Comparison of ENCODE assay signal across 21 mouse cellular contexts in the genomic region with DNA sequence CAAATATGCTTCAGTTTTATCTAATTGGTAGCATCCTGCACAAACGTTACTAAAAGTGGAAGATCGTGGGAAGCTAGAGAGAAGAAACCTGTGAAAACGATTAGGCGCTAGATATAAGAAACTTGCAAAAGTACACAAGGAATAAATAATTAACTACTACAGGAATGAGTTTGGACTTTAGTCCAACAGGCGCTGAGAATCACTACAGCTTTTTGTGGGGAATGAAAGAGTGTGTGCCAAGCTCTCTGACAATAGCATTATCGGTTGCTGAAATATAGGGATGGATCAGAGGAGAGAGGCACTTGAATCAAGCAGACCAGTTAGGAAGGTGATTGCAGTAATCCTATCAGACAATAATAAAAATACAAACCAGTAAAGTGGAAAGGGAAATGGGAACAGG. TPM values are rescaled to one million over a fixed set of nuclear protein-coding genes. Genes with fewer than 3 reads are reported as not detected.
A peak's percentile ranks its signal among the peaks of the same experiment; 100 is the strongest.
DNase-seq lines count a peak whose midpoint lies in the region; ATAC-seq and TF ChIP-seq lines count a peak whose summit lies in the region.
"Had no signal": no experiment of that assay in that cellular context is flagged by ENCODE, and none has a peak within 500 bp of the region (broad histone marks: within the 10 kb centered on the region; RNA-seq: fewer than 3 reads in every experiment).

No protein-coding gene starts in this region.

- TF ChIP-seq CTCF in intestine, postnatal 0 days (IDR thresholded peaks at IDR 0.05; ENCODE audit: low read depth) = no peak

- H3K27me3 ChIP-seq in liver, embryonic 16.5 days (ENCODE audit: control insufficient read depth, insufficient read depth, low read depth, low read length) = no peaks in the 10 kb centered on the region
- H3K27me3 ChIP-seq in liver, embryonic 11.5 days (replicated peaks; ENCODE audit: control insufficient read depth, insufficient read depth, low read length) = no peaks in the 10 kb centered on the region
- H3K27me3 ChIP-seq in intestine, postnatal 0 days (replicated peaks; ENCODE audit: control insufficient read depth, insufficient read depth, low read length) = no peaks in the 10 kb centered on the region
- H3K27me3 ChIP-seq: embryonic facial prominence, embryonic 15.5 days had no signal

- no peak overlapping the region for H3K4me2 ChIP-seq in liver, embryonic 16.5 days (ENCODE audit: low read depth, low read length)
- no peak overlapping the region for H3K4me2 ChIP-seq in liver, embryonic 11.5 days
- peak overlapping the region; percentile 25 for H3K4me2 ChIP-seq in intestine, postnatal 0 days (replicated peaks; ENCODE audit: low read depth)
- H3K4me2 ChIP-seq: embryonic facial prominence, embryonic 12.5 days; embryonic facial prominence, embryonic 15.5 days; heart, embryonic 11.5 days; hindbrain, embryonic 12.5 days had no signal

- H3K36me3 ChIP-seq in liver, embryonic 16.5 days (ENCODE audit: control insufficient read depth, insufficient read depth) = no peaks in the 10 kb centered on the region
- no peaks in the 10 kb centered on the region for H3K36me3 ChIP-seq in liver, embryonic 11.5 days (ENCODE audit: control insufficient read depth, insufficient read depth, low read length)
- 0 out of 2 replicates have a peak, but pooled peaks cover 7% of the 10 kb centered on the region for H3K36me3 ChIP-seq in intestine, postnatal 0 days (ENCODE audit: control insufficient read depth, insufficient read depth)

- DNase-seq in kidney, postnatal 14 days = peak; percentile 2
- no peak for DNase-seq in kidney, postnatal 25 days
- DNase-seq in liver, embryonic 11.5 days (ENCODE audit: low spot score) = no peak
- no peak for DNase-seq in urinary bladder, postnatal 14 days (ENCODE audit: low spot score)
- DNase-seq: adrenal gland, adult 2 months; adrenal gland, postnatal 14 days; cerebellum, adult 11 months; cerebellum, adult 9-11 months; cerebellum, postnatal 25 days; forebrain, postnatal 0 days; gastrocnemius, adult 2 months; gastrocnemius, postnatal 14 days; heart, adult 11 months had no signal

- H3K4me3 ChIP-seq in liver, embryonic 16.5 days (ENCODE audit: low read depth, low read length) = no peak overlapping the region
- no peak overlapping the region for H3K4me3 ChIP-seq in liver, embryonic 11.5 days (ENCODE audit: low read depth, low read length)
- no peak overlapping the region for H3K4me3 ChIP-seq in intestine, postnatal 0 days (ENCODE audit: low read depth, low read length)
- H3K4me3 ChIP-seq: embryonic facial prominence, embryonic 12.5 days; embryonic facial prominence, embryonic 15.5 days; gastrocnemius, adult 2 months; hindbrain, embryonic 12.5 days had no signal

- no peak overlapping the region for H3K27ac ChIP-seq in liver, embryonic 16.5 days (ENCODE audit: low read length)
- H3K27ac ChIP-seq in liver, embryonic 11.5 days (ENCODE audit: low read depth, low read length) = no peak overlapping the region
- H3K27ac ChIP-seq in intestine, postnatal 0 days (ENCODE audit: low read depth, low read length) = no peak overlapping the region
- H3K27ac ChIP-seq: embryonic facial prominence, embryonic 12.5 days; embryonic facial prominence, embryonic 15.5 days; gastrocnemius, adult 2 months; hindbrain, embryonic 12.5 days had no signal

- peak; percentile 32; the same call in 1 of the 2 replicates for ATAC-seq in liver, embryonic 16.5 days (ENCODE audit: low read depth)
- no peak for ATAC-seq in liver, embryonic 11.5 days (replicated peaks; ENCODE audit: low FRiP score)
- 0 out of 2 replicates have a peak, but pooled peaks have one; percentile 38 for ATAC-seq in intestine, postnatal 0 days
- ATAC-seq: CD4-positive, CD25-positive, alpha-beta regulatory T cell, adult 4 months; forebrain, embryonic 14.5 days had no signal

- H3K9me3 ChIP-seq in liver, embryonic 16.5 days (replicated peaks; ENCODE audit: control insufficient read depth, low read length) = no peaks in the 10 kb centered on the region
- H3K9me3 ChIP-seq in liver, embryonic 11.5 days (ENCODE audit: control insufficient read depth, low read length) = no peaks in the 10 kb centered on the region
- no peaks in the 10 kb centered on the region for H3K9me3 ChIP-seq in intestine, postnatal 0 days (ENCODE audit: control insufficient read depth)
- H3K9me3 ChIP-seq: embryonic facial prominence, embryonic 12.5 days; embryonic facial prominence, embryonic 15.5 days; hindbrain, embryonic 12.5 days had no signal

- no peaks in the 10 kb centered on the region for H3K4me1 ChIP-seq in liver, embryonic 16.5 days (ENCODE audit: control insufficient read depth, low read depth, low read length)
- no peaks in the 10 kb centered on the region for H3K4me1 ChIP-seq in liver, embryonic 11.5 days (replicated peaks; ENCODE audit: control insufficient read depth, insufficient read depth, low read length)
- H3K4me1 ChIP-seq in intestine, postnatal 0 days (replicated peaks; ENCODE audit: control insufficient read depth, insufficient read depth, low read length) = no peaks in the 10 kb centered on the region
- H3K4me1 ChIP-seq: embryonic facial prominence, embryonic 12.5 days; embryonic facial prominence, embryonic 15.5 days; hindbrain, embryonic 12.5 days had no signal

- WGBS in liver, embryonic 16.5 days (ENCODE audit: insufficient replicate concordance) = 58% methylated on average over 6 of the region's 6 CpGs
- WGBS in liver, embryonic 11.5 days = 89% methylated on average over 6 of the region's 6 CpGs
- 59% methylated on average over 6 of the region's 6 CpGs for WGBS in intestine, postnatal 0 days

- H3K9ac ChIP-seq in liver, embryonic 16.5 days (ENCODE audit: low read depth, low read length) = no peak overlapping the region
- H3K9ac ChIP-seq in liver, embryonic 11.5 days (ENCODE audit: low read depth, low read length) = no peak overlapping the region
- H3K9ac ChIP-seq in intestine, postnatal 0 days (ENCODE audit: low read depth, low read length) = no peak overlapping the region
- H3K9ac ChIP-seq: embryonic facial prominence, embryonic 12.5 days; embryonic facial prominence, embryonic 15.5 days; forebrain, postnatal 0 days; hindbrain, embryonic 12.5 days had no signal

RNA-seq across cellular contexts. Expression of a gene that starts 49.4 kb away (rescaled TPM):
- polyA plus RNA-seq in liver, embryonic 16.5 days (2015; fragmentation: Nextera tagmentation; extraction: Ambion mirVana) = 5.8 and 6.0 TPM in 2 replicates
- polyA plus RNA-seq in liver, embryonic 11.5 days (2014; fragmentation: Nextera tagmentation; extraction: Ambion mirVana) = 11.7 and 11.9 TPM in 2 replicates
- 6.3 TPM in 2 replicates for polyA plus RNA-seq in intestine, postnatal 0 days (2015; fragmentation: Nextera tagmentation; extraction: Ambion mirVana)
